Mouse (Mus musculus) olfactory bulb, adult 2 months (tissue): ENCODE measurements at regions not wholly inside any gene's neighbourhood (a gene's known extent, or its start where the extent isn't known, plus 50 kb on each side); places are given as distances from the start of the nearest gene placed in this dataset.

Experiments used
- CTCF ChIP-seq: fragments of 200-500 bp; IDR thresholded peaks from 2 replicates; pipeline ENCODE4 v1.5.1; 2012; ENCODE audit warnings: low read depth, mild to moderate bottlenecking, low read length, moderate library complexity; ENCODE audit not compliant: insufficient read depth
- POLR2A ChIP-seq: fragments of 200-500 bp; IDR thresholded peaks from 2 replicates; pipeline ENCODE4 v1.6.1; 2012; ENCODE audit warnings: mild to moderate bottlenecking, low read depth, low read length, moderate library complexity; ENCODE audit not compliant: insufficient read depth

DNA sequence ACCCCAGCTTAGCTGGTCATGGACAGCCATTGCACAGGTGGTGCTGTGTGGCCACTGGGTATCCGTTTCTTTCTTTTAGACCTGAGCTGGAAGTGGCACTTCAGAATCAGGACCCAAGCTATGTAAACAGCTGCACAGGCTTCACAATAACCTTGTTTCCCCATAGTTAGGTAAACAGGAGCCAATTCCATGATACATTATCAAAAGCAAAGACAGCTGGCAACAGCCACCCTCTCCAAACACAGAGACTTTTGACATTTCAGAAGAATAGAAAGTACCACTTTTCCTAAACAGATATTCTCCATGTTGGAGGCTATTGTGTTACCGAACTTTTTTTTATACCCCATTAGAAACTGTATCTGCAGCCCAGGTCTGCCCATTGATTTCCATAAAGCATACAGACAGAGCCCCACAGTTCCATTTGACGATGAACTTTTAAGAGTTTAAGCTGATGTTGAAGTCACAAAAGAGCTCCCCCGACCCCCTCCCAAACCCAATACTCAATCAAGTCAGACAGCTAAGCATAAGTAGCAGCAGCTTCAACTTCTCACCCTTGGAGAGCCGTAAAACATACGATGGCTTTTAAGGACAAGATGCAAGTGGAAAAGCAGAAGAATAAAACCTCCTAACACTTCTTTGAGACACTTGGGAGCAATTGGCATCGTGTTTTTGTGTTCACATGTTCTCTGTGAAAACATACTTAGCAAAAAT is 162.5 kb upstream of the Arglu1 start:
- TF ChIP-seq POLR2A (no peak), CTCF (no peak)
